Mouse (Mus musculus): Measurements from ENCODE around the gene Grwd1.

DNA sequence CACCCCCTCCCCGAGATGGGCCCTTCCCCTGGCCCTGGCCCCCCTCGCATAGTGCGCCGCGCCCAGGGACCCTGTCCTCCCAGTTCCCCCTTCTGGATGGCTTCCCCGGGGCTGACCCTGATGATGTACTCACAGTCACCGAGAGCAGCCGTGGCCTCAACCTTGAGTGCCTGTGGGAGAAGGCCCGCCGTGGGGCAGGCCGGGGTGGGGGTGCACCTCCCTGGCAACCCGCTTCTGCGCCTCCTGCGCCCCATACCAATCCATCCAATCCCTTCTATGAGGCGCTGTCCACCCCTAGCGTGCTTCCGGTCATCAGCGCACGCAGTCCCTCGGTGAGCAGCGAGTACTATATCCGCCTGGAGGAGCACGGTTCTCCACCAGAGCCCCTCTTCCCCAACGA is 37.5 kb downstream of the Grwd1 start:
- no peak for TF ChIP-seq CTCF (IDR thresholded peaks at IDR 0.05; ENCODE audit: borderline replicate concordance, extremely low read depth, insufficient read depth, insufficient read length)
- no peak for TF ChIP-seq POLR2A (IDR thresholded peaks at IDR 0.05; ENCODE audit: borderline replicate concordance, extremely low read depth, insufficient read depth, insufficient read length, poor library complexity, severe bottlenecking)

All from brain, embryonic 14.5 days (tissue).